Mouse (Mus musculus): ENCODE results near the gene Adgra1. TPM values are rescaled to one million over a fixed set of nuclear protein-coding genes. Genes with fewer than 3 reads are reported as not detected.

Adgra1 gene
- not detected for polyA plus RNA-seq (2014; fragmentation: Illumina TruSeq; extraction: RNeasy Lipid Tissue Mini Kit (QIAGEN cat#74804); ENCODE audit: low read depth, low replicate concordance)

GRCm38 (mm10) chr7:139834036-139834435 is at the start of gene Adgra1:
Gene Adgra1, plus strand, starts transcription at chr7:139834174.

GRCm38 (mm10) chr7:139894655-139895557 is 60.9 kb downstream of the Adgra1 start, which contains the start of gene Kndc1:
Gene Kndc1, plus strand, starts transcription at chr7:139894696.

Other genes starting within 250 kb of the Adgra1 start
- gene Cfap46, start 150.4 kb upstream of the Adgra1 start, polyA plus RNA-seq (2014; fragmentation: Illumina TruSeq; extraction: RNeasy Lipid Tissue Mini Kit (QIAGEN cat#74804); ENCODE audit: low read depth, low replicate concordance): 22.5 TPM
- 1.8 TPM for gene Kndc1, start 60.5 kb downstream of the Adgra1 start, polyA plus RNA-seq (2014; fragmentation: Illumina TruSeq; extraction: RNeasy Lipid Tissue Mini Kit (QIAGEN cat#74804); ENCODE audit: low read depth, low replicate concordance)
- gene Utf1, start 109.6 kb downstream of the Adgra1 start, polyA plus RNA-seq (2014; fragmentation: Illumina TruSeq; extraction: RNeasy Lipid Tissue Mini Kit (QIAGEN cat#74804); ENCODE audit: low read depth, low replicate concordance): not detected
- 12.0 TPM for gene 6430531B16Rik, start 144.6 kb downstream of the Adgra1 start, polyA plus RNA-seq (2014; fragmentation: Illumina TruSeq; extraction: RNeasy Lipid Tissue Mini Kit (QIAGEN cat#74804); ENCODE audit: low read depth, low replicate concordance)
- gene Adam8, start 158.4 kb downstream of the Adgra1 start, polyA plus RNA-seq (2014; fragmentation: Illumina TruSeq; extraction: RNeasy Lipid Tissue Mini Kit (QIAGEN cat#74804); ENCODE audit: low read depth, low replicate concordance): 0.56 TPM
- 23.5 TPM for gene Zfp511, start 202.2 kb downstream of the Adgra1 start, polyA plus RNA-seq (2014; fragmentation: Illumina TruSeq; extraction: RNeasy Lipid Tissue Mini Kit (QIAGEN cat#74804); ENCODE audit: low read depth, low replicate concordance)
- gene Tubgcp2, start 202.5 kb downstream of the Adgra1 start, polyA plus RNA-seq (2014; fragmentation: Illumina TruSeq; extraction: RNeasy Lipid Tissue Mini Kit (QIAGEN cat#74804); ENCODE audit: low read depth, low replicate concordance): 55.8 TPM
- not detected for gene Msx3, start 214.9 kb downstream of the Adgra1 start, polyA plus RNA-seq (2014; fragmentation: Illumina TruSeq; extraction: RNeasy Lipid Tissue Mini Kit (QIAGEN cat#74804); ENCODE audit: low read depth, low replicate concordance)
- gene Caly, start 248.4 kb downstream of the Adgra1 start, polyA plus RNA-seq (2014; fragmentation: Illumina TruSeq; extraction: RNeasy Lipid Tissue Mini Kit (QIAGEN cat#74804); ENCODE audit: low read depth, low replicate concordance): not detected

Data from testis, adult 10 weeks (tissue).